Mouse (Mus musculus) kidney, postnatal 0 days (tissue): ENCODE data around the gene Gm20388. TPM values are rescaled to one million over a fixed set of nuclear protein-coding genes. Genes with fewer than 3 reads are reported as not detected.

Experiments
- ATAC-seq: fragments of 200-750 bp; cut with Nextera tagmentation; replicated peaks from 2 replicates; pipeline ENCODE4 v1.8.0; 2017; ENCODE audit warnings: low read depth, moderate number of reproducible peaks, moderate TSS enrichment, moderate library complexity; ENCODE audit not compliant: low FRiP score
- DNase-seq: peaks from one replicate; pipeline ENCODE4 v3.0.0-alpha.2; 2016; ENCODE audit warnings: low spot score
- H3K27ac ChIP-seq: fragments of 300-500 bp; sonication (generic); 2 replicates; pipeline ENCODE4 v1.5.1; 2014; ENCODE audit warnings: mild to moderate bottlenecking
- H3K27me3 ChIP-seq: fragments of 300-500 bp; sonication (generic); 2 replicates; pipeline ENCODE4 v1.6.1; 2014; ENCODE audit warnings: low read length, mixed read lengths; ENCODE audit not compliant: insufficient read depth
- H3K36me3 ChIP-seq: fragments of 300-500 bp; sonication (generic); 2 replicates; pipeline ENCODE4 v1.6.1; 2014; ENCODE audit warnings: low read length, mixed read lengths; ENCODE audit not compliant: insufficient read depth
- H3K4me1 ChIP-seq: fragments of 300-500 bp; sonication (generic); replicated peaks from 2 replicates; pipeline ENCODE4 v1.6.1; 2014; ENCODE audit warnings: antibody characterized with exemption, low read length, mixed read lengths; ENCODE audit not compliant: insufficient read depth
- H3K4me2 ChIP-seq: fragments of 300-500 bp; sonication (generic); 2 replicates; pipeline ENCODE4 v1.6.1; 2014; ENCODE audit warnings: mild to moderate bottlenecking, low read length, moderate library complexity, mixed read lengths
- H3K4me3 ChIP-seq: fragments of 300-500 bp; sonication (generic); replicated peaks from 2 replicates; pipeline ENCODE4 v1.5.1; 2014; ENCODE audit warnings: low read depth, low read length
- H3K9ac ChIP-seq: fragments of 300-500 bp; sonication (generic); 2 replicates; pipeline ENCODE4 v1.6.1; 2014; ENCODE audit warnings: low read depth, low read length
- H3K9me3 ChIP-seq: fragments of 300-500 bp; sonication (generic); replicated peaks from 2 replicates; pipeline ENCODE4 v1.6.1; 2016; ENCODE audit warnings: low read length, inconsistent platforms, mixed read lengths
- CTCF ChIP-seq: IDR thresholded peaks from 2 replicates; pipeline ENCODE4 v1.5.1; 2016; ENCODE audit warnings: antibody characterized with exemption, low read depth, mild to moderate bottlenecking, moderate library complexity
- WGBS: fragments of 180-500 bp; shearing (Covaris S2); extraction: QIAGEN DNeasy Blood & Tissue Kit; methylation state at CpG from one replicate; pipeline ENCODE4 v1.1.7; 2014; 5-methylcytosine and 5-hydroxymethylcytosine counted together
- polyA plus RNA-seq: library from polyadenylated mRNA; unstranded; fragments of >200 nt; fragmentation: Nextera tagmentation; extraction: Ambion mirVana; gene quantifications from 2 replicates; pipeline ENCODE4 v1.2.1, GENCODE M21; 2015

Gm20388 gene
- polyA plus RNA-seq, 1 experiment from 2014 or later, result not detected

DNA sequence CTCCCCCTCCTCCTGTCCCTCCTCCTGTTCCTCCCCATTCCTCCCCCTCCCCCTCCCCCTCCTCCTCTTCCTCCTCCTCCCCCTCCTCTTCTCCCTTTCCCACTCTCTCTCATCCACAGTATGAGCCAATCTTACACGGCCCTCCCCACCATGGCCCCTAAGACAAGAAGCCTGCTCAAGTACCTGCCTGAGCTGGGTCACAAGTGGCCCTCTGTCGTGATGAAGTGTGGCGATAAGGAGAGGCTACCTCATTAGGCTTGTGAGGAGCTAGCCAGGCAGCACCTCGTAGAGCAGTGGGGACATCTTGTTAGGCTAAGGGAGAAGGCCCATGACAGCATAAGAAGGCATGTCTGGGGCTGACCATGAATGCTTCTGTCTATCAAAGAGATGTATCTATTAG lies 1762.5 kb downstream of the Gm20388 start:
- ATAC-seq, result no peak
- Histone ChIP-seq H3K27ac (no peak overlapping the region), H3K4me2 (no peak overlapping the region), H3K27me3 (no peaks in the 10 kb centered on the region), H3K9me3 (no peaks in the 10 kb centered on the region), H3K4me3 (no peak overlapping the region), H3K4me1 (no peaks in the 10 kb centered on the region), H3K36me3 (no peaks in the 10 kb centered on the region), H3K9ac (no peak overlapping the region)
- WGBS, result 67% methylated on average over 4 of the region's 4 CpGs
- TF ChIP-seq CTCF, result no peak
- no peak for DNase-seq

DNA sequence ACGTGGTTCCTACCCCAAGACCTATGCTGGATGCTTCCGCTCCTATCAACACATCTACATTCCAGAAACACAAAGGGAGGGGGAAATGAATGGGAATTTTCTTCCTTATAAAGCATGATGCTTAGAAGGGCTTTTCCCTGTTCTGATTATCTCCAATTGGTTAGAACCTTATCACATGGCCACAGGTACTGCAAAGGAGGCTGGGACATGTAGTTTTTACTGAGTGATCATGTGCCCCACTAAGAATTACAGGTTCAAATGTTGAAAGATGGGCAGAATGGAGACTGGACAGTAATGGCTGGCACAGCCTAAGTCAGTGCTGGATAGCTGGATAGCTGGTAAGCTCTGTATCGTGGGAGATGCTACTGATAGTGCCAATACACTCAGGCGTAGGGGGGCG lies 1763.3 kb downstream of the Gm20388 start:
- no peak overlapping the region for H3K27ac ChIP-seq
- no peaks in the 10 kb centered on the region for H3K36me3 ChIP-seq
- H3K27me3 ChIP-seq, result no peaks in the 10 kb centered on the region
- no peak overlapping the region for H3K4me3 ChIP-seq
- TF ChIP-seq CTCF, result no peak
- H3K4me2 ChIP-seq, result no peak overlapping the region
- no peaks in the 10 kb centered on the region for H3K4me1 ChIP-seq
- no peaks in the 10 kb centered on the region for H3K9me3 ChIP-seq
- WGBS, result 74% methylated on average over 5 of the region's 5 CpGs
- DNase-seq, result peak; percentile 64
- no peak overlapping the region for H3K9ac ChIP-seq
- 0 out of 2 replicates have a peak, but pooled peaks have one; percentile 26 for ATAC-seq

DNA sequence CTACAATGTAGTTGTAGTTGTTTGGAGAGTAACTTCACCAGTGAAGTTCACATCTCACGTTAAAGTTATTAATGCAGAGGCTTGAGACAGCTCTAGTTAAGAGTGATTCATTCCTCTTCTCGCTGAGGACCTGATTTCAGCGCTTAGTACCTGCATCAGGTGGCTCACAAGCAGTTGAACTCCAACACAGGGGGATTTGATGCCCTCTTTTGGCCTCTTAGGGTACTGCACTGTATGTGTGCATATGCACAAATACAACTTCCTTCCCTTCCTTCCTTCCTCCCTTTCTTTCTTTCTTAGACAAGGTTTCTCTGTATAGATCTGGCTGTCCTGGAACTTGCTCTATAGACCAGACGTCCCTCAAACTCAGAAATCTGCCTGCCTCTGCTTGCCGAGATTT lies 1763.9 kb downstream of the Gm20388 start:
- Histone ChIP-seq H3K27ac (no peak overlapping the region), H3K4me3 (no peak overlapping the region), H3K9ac (no peak overlapping the region), H3K9me3 (no peaks in the 10 kb centered on the region), H3K36me3 (no peaks in the 10 kb centered on the region), H3K4me1 (no peaks in the 10 kb centered on the region), H3K27me3 (no peaks in the 10 kb centered on the region), H3K4me2 (no peak overlapping the region)
- DNase-seq (no peak), ATAC-seq (no peak)
- 65% methylated on average over 5 of the region's 5 CpGs for WGBS
- peak; percentile 57 for TF ChIP-seq CTCF

DNA sequence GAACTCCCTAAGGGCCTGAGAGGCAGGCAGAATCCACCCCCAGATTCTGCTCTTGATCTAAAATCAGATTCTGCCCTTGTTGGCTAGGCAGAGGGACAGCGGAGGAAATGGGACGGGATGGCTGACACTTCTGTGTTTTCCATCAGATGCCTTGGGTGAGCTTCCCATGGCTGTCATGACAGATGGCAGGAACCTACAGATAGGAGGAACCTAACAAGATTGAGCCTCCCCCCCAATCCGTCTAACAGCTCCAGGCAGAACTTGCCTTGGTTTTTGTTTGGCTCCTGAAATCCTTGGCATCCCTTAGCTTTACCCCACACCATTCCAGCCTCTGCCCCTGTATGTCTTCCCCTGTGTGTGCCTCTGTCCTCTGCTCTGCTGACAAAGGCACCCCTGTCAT lies 1764.5 kb downstream of the Gm20388 start:
- Histone ChIP-seq H3K4me1 (no peaks in the 10 kb centered on the region), H3K27me3 (no peaks in the 10 kb centered on the region), H3K27ac (no peak overlapping the region), H3K4me2 (no peak overlapping the region), H3K36me3 (no peaks in the 10 kb centered on the region), H3K9me3 (no peaks in the 10 kb centered on the region), H3K4me3 (no peak overlapping the region), H3K9ac (no peak overlapping the region)
- 72% methylated on average over 3 of the region's 3 CpGs for WGBS
- DNase-seq, result no peak
- ATAC-seq, result no peak
- TF ChIP-seq CTCF, result no peak

DNA sequence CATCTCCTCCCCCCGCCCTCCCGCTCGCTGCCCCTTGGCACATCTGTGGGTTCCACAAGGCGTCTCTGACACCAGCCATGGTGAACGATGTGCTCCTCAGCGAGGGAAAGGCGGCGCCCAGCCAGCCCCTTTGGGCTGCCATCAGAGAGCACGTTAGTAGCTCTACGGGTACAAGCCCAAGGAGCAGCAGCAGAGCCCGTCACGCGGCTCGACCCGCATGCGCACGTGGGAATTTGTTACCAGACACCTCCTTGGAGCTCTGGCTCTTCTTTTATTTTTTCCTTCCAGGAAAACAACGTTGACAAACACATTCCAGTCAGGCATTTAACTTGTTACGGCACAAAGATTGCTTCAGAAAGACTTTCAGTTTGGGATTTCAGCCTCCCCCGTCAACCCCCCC lies 1765.1 kb downstream of the Gm20388 start:
- H3K9ac ChIP-seq, result no peak overlapping the region; the same call in 1 of the 2 replicates
- peak overlapping the region; percentile 10; the same call in 1 of the 2 replicates for H3K4me2 ChIP-seq
- no peak overlapping the region for H3K4me3 ChIP-seq
- no peak overlapping the region for H3K27ac ChIP-seq
- H3K9me3 ChIP-seq, result no peaks in the 10 kb centered on the region
- no peaks in the 10 kb centered on the region for H3K4me1 ChIP-seq
- H3K36me3 ChIP-seq, result no peaks in the 10 kb centered on the region
- ATAC-seq (no peak), DNase-seq (peak; percentile 63)
- WGBS, result 37% methylated on average over 20 of the region's 20 CpGs
- H3K27me3 ChIP-seq, result no peaks in the 10 kb centered on the region
- TF ChIP-seq CTCF, result no peak

DNA sequence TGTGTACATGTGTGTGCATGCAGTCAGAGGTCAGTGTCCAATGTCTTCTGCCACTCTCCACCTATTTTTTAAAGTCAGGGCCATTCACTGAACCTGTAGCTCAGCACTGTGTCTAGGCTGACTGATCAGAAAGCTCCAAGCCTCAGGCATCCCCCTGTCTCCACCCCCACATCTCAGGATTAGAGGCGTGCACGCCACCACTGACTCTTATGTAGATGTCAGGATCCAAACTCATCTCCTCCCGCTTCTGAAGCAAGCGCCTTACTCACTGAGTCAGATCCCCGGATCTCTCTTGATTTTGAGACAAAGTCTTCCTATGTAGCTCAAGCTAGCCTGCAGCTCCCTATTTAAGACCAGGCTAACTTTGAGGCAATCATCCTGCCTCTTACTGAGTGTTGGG lies 1768.1 kb downstream of the Gm20388 start:
- 63% methylated on average over 5 of the region's 5 CpGs for WGBS
- TF ChIP-seq CTCF, result no peak

DNA sequence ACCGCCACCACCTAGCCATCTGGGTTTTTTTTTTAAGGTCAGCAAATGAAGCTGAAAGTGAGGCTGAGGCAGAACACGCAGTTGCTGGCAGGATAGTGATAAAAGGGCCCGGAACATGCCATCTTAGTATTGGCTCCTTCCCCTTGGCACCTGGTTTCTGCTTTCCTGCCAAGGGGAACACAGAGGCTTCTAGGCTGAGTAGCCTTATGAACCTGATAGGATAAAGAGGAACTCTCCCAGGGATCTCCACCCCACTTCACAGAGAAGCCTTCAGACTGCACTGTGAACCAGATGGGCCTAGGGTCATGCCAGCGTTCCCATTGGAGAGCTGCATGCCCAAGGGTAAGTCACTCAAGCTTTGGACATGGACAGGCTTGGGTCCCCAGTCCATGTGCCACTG lies 1770.3 kb downstream of the Gm20388 start:
- H3K27me3 ChIP-seq, result no peaks in the 10 kb centered on the region
- ATAC-seq (no peak), DNase-seq (no peak)
- H3K4me3 ChIP-seq, result no peak overlapping the region
- no peaks in the 10 kb centered on the region for H3K36me3 ChIP-seq
- H3K4me1 ChIP-seq, result no peaks in the 10 kb centered on the region
- H3K4me2 ChIP-seq, result no peak overlapping the region
- no peak overlapping the region for H3K27ac ChIP-seq
- TF ChIP-seq CTCF, result no peak
- 89% methylated on average over 4 of the region's 4 CpGs for WGBS
- no peaks in the 10 kb centered on the region for H3K9me3 ChIP-seq
- no peak overlapping the region for H3K9ac ChIP-seq

More for the DNA sequence above, 1768.1 kb downstream of the Gm20388 start:
- H3K4me1 ChIP-seq, result no peaks in the 10 kb centered on the region
- H3K9ac ChIP-seq, result no peak overlapping the region
- ATAC-seq (no peak), DNase-seq (no peak)
- no peak overlapping the region for H3K4me3 ChIP-seq
- H3K27me3 ChIP-seq, result no peaks in the 10 kb centered on the region
- H3K4me2 ChIP-seq, result no peak overlapping the region
- H3K27ac ChIP-seq, result no peak overlapping the region
- no peaks in the 10 kb centered on the region for H3K9me3 ChIP-seq
- no peaks in the 10 kb centered on the region for H3K36me3 ChIP-seq
